Mouse (Mus musculus) intestine, embryonic 14.5 days (tissue): Measurements from ENCODE around the gene Zfp672. TPM values are rescaled to one million over a fixed set of nuclear protein-coding genes. Genes with fewer than 3 reads are reported as not detected.
"Not testable (repeated sequence)": the region's sequence is repeated elsewhere in the genome, so short reads cannot be mapped to it uniquely, and the experiment has no call there.

Source experiments
- ATAC-seq: fragments of 200-750 bp; cut with Nextera tagmentation; replicated peaks from 2 replicates; pipeline ENCODE4 v1.8.0; 2017; ENCODE audit warnings: low read depth, moderate number of reproducible peaks, moderate TSS enrichment, moderate library complexity; ENCODE audit not compliant: low FRiP score, low TSS enrichment
- DNase-seq: peaks from one replicate; pipeline ENCODE4 v3.0.0-alpha.2; 2018; ENCODE audit warnings: low spot score
- H3K27ac ChIP-seq: fragments of 300-500 bp; sonication (generic); 2 replicates; pipeline ENCODE4 v1.5.1; 2014; ENCODE audit warnings: low read depth, mild to moderate bottlenecking, control low read depth
- H3K27me3 ChIP-seq: fragments of 300-500 bp; sonication (generic); replicated peaks from 2 replicates; pipeline ENCODE4 v1.6.1; 2014; ENCODE audit warnings: low read length, control low read depth; ENCODE audit not compliant: control insufficient read depth, insufficient read depth
- H3K36me3 ChIP-seq: fragments of 300-500 bp; sonication (generic); 2 replicates; pipeline ENCODE4 v1.6.1; 2014; ENCODE audit warnings: low read length, control low read depth; ENCODE audit not compliant: control insufficient read depth, insufficient read depth
- H3K4me1 ChIP-seq: fragments of 300-500 bp; sonication (generic); replicated peaks from 2 replicates; pipeline ENCODE4 v1.6.1; 2014; ENCODE audit warnings: low read length, control low read depth, mixed read lengths; ENCODE audit not compliant: control insufficient read depth, insufficient read depth
- H3K4me2 ChIP-seq: fragments of 300-500 bp; sonication (generic); 2 replicates; pipeline ENCODE4 v1.6.1; 2014; ENCODE audit warnings: low read length
- H3K4me3 ChIP-seq: fragments of 300-500 bp; sonication (generic); 2 replicates; pipeline ENCODE4 v1.5.1; 2014; ENCODE audit warnings: low read depth, low read length, control low read depth, mixed read lengths
- H3K9ac ChIP-seq: fragments of 300-500 bp; sonication (generic); 2 replicates; pipeline ENCODE4 v1.6.1; 2014; ENCODE audit warnings: mild to moderate bottlenecking, low read length
- H3K9me3 ChIP-seq: fragments of 300-500 bp; sonication (generic); 2 replicates; pipeline ENCODE4 v1.6.1; 2016; ENCODE audit warnings: low read length, control low read depth; ENCODE audit not compliant: control insufficient read depth
- whole genome bisulfite sequencing: fragments of 180-500 bp; shearing (Covaris S2); extraction: QIAGEN DNeasy Blood & Tissue Kit; methylation state at CpG from one replicate; pipeline ENCODE4 v1.1.7; 2014; 5-methylcytosine and 5-hydroxymethylcytosine counted together
- polyA plus RNA-seq: library from polyadenylated mRNA; unstranded; fragments of >200 nt; fragmentation: Nextera tagmentation; extraction: Ambion mirVana; gene quantifications from 2 replicates; pipeline ENCODE4 v1.2.1, GENCODE M21; 2014

Zfp672 gene
- polyA plus RNA-seq, 1 experiment from 2014 or later: 45.9 TPM

- not testable (repeated sequence) for H3K4me3 ChIP-seq, H3K36me3 ChIP-seq, DNase-seq, H3K27ac ChIP-seq, H3K4me2 ChIP-seq, H3K9ac ChIP-seq, H3K9me3 ChIP-seq, H3K27me3 ChIP-seq, ATAC-seq
- WGBS: 91% methylated on average over 8 of the region's 8 CpGs
- peaks cover 16% of the 10 kb centered on the region for H3K4me1 ChIP-seq
These were observed 24.8 kb downstream of the Zfp672 start for GRCm38 (mm10) chr11:58305299-58305698.

GRCm38 (mm10) chr11:58303594-58303993 is 26.5 kb downstream of the Zfp672 start:
- peaks cover 16% of the 10 kb centered on the region for H3K4me1 ChIP-seq
- H3K9ac ChIP-seq: no peak overlapping the region
- H3K9me3 ChIP-seq: no peaks in the 10 kb centered on the region
- WGBS: 24% methylated on average over 7 of the region's 7 CpGs
- ATAC-seq (no peak), DNase-seq (no peak)
- H3K36me3 ChIP-seq: no peaks in the 10 kb centered on the region
- H3K4me2 ChIP-seq: peak overlapping the region; percentile 67
- H3K4me3 ChIP-seq: 0 out of 2 replicates have a peak overlapping the region, but pooled peaks have one; percentile 51
- no peak overlapping the region for H3K27ac ChIP-seq
- H3K27me3 ChIP-seq: no peaks in the 10 kb centered on the region

DNA sequence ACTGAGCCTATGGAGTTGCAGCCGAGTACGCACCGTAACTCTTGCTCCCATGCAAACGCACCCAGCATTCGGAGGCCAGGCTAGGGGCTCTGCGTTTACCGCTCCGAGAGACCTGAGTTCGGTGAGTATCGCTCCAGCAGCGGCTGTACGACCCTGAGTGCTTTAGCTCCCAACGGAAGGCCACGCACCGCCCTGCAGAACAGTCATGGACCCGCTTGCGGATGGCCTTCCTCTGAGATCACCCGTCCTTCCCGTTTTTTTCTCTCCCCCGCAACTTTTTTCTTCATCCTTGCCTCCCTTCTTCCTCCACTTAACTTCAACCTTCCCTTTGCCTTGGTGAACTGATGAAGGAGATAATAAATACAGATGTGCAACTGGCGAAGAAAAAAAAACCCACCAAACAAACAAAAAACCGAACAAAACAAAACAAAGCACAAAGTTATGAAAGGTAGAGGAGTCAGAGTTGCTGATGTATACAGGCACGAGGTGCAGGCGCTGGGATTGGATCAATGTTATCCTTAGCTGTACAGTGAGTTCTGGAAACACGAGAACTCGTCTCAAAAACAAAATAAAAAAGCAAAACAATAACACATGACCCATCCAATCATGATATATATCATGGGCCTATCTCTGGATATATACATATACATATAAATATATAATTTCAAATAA is 27.2 kb downstream of the Zfp672 start:
- Histone ChIP-seq H3K9me3 (no peaks in the 10 kb centered on the region), H3K4me3 (peak overlapping the region; percentile 51), H3K4me2 (peak overlapping the region; percentile 67), H3K4me1 (peaks cover 16% of the 10 kb centered on the region), H3K27me3 (no peaks in the 10 kb centered on the region), H3K27ac (peak overlapping the region; percentile 82), H3K36me3 (no peaks in the 10 kb centered on the region), H3K9ac (peak overlapping the region; percentile 71)
- DNase-seq: no peak
- ATAC-seq: peak; percentile 48
- WGBS: under 1% methylated on average over 26 of the region's 26 CpGs

- WGBS: 0% methylated on average over 36 of the region's 36 CpGs
- Histone ChIP-seq H3K27me3 (no peaks in the 10 kb centered on the region), H3K36me3 (no peaks in the 10 kb centered on the region), H3K4me1 (peaks cover 16% of the 10 kb centered on the region), H3K9me3 (no peaks in the 10 kb centered on the region), H3K9ac (peak overlapping the region; percentile 71), H3K4me2 (peak overlapping the region; percentile 67), H3K27ac (peak overlapping the region; percentile 82), H3K4me3 (peak overlapping the region; percentile 51)
- DNase-seq: peak; percentile 100
- ATAC-seq: peak; percentile 95
These were observed 28.0 kb downstream of the Zfp672 start for GRCm38 (mm10) chr11:58301837-58302754.

- peak overlapping the region; percentile 51 for H3K4me3 ChIP-seq
- H3K9ac ChIP-seq: no peak overlapping the region
- ATAC-seq (no peak), DNase-seq (peak; percentile 92)
- H3K4me2 ChIP-seq: peak overlapping the region; percentile 67
- peaks cover 10% of the 10 kb centered on the region for H3K4me1 ChIP-seq
- H3K9me3 ChIP-seq: no peaks in the 10 kb centered on the region
- no peaks in the 10 kb centered on the region for H3K27me3 ChIP-seq
- H3K36me3 ChIP-seq: no peaks in the 10 kb centered on the region
- H3K27ac ChIP-seq: no peak overlapping the region
- WGBS: 17% methylated on average over 13 of the region's 13 CpGs
These were observed 29.1 kb downstream of the Zfp672 start for GRCm38 (mm10) chr11:58301057-58301456.

DNA sequence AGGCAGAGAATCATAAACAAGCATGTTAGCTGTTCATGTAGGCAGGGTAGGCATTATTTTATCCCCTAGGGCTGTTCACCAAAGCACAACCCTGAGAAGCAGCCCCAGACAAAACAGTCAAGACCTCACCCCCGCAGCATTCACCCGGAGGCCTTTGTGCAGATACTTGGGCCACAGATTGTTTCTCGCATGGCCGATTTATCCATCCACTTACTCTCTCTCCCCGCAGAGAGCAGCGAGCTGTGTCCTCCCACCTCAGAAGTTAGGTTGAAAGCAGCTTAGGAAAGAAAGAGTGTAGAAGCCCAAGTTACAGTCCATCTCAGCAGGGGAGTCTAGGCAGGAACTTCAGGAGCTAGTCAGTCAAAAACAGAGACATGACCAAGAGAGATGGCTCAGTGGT is 32.7 kb downstream of the Zfp672 start:
- no peak for ATAC-seq
- WGBS: 88% methylated on average over 6 of the region's 6 CpGs

DNA sequence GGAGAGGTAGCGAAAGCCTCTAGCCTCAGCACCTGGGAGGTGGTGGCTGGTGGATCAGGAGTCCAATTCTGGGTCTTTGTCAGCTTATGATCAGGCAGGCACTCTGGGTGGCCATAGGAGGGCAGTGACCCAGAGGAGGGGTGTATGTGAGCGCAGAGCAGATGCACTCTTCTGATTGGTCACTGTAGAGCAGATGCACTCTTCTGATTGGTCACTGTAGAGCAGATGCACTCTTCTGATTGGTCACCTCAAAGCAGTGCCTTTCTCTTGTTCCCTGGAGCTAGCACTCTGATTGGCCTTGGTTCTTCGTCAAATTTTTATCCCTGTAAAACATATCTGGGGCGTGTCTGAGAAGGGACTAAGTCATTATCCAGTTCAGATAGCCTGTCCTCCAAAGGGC is 37.3 kb downstream of the Zfp672 start:
- Histone ChIP-seq H3K36me3 (no peaks in the 10 kb centered on the region), H3K4me1 (no peaks in the 10 kb centered on the region), H3K9ac (no peak overlapping the region), H3K27me3 (no peaks in the 10 kb centered on the region), H3K4me2 (no peak overlapping the region), H3K4me3 (no peak overlapping the region), H3K9me3 (0 out of 2 replicates have a peak, but pooled peaks cover 2% of the 10 kb centered on the region), H3K27ac (no peak overlapping the region)
- DNase-seq: no peak
- no peak for ATAC-seq
- 56% methylated on average over 4 of the region's 4 CpGs for WGBS

More for the DNA sequence above, 32.7 kb downstream of the Zfp672 start:
- H3K4me1 ChIP-seq: peaks cover 4% of the 10 kb centered on the region; the same call in 1 of the 2 replicates
- no peak overlapping the region for H3K27ac ChIP-seq
- H3K4me3 ChIP-seq: no peak overlapping the region
- H3K9me3 ChIP-seq: 0 out of 2 replicates have a peak, but pooled peaks cover 2% of the 10 kb centered on the region
- no peak for DNase-seq
- H3K4me2 ChIP-seq: no peak overlapping the region
- no peak overlapping the region for H3K9ac ChIP-seq
- no peaks in the 10 kb centered on the region for H3K36me3 ChIP-seq
- no peaks in the 10 kb centered on the region for H3K27me3 ChIP-seq

DNA sequence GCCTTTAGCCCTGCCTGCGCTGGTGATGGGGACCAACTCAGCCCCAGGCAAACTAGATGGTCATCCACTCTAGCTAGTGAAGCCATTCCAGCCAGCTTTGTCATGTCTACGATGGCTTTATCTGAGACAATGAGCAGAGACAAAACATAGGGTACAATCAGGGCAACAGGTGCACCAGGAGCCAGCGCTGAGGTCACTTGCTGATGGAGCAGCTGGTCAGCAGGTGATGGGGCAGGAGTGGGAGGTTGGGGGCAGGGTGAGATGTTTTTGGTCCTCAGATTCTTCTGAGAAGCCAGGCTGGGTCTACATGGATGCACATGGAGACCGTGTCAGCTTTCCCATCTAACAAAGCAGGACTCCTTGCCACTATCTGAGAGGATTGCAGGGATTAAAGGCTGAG is 39.3 kb downstream of the Zfp672 start:
- H3K4me2 ChIP-seq: no peak overlapping the region
- 89% methylated on average over 4 of the region's 4 CpGs for WGBS
- no peak overlapping the region for H3K4me3 ChIP-seq
- no peak overlapping the region for H3K27ac ChIP-seq
- H3K27me3 ChIP-seq: no peaks in the 10 kb centered on the region
- 0 out of 2 replicates have a peak, but pooled peaks cover 2% of the 10 kb centered on the region for H3K9me3 ChIP-seq
- no peaks in the 10 kb centered on the region for H3K36me3 ChIP-seq
- H3K9ac ChIP-seq: no peak overlapping the region
- no peak for DNase-seq
- H3K4me1 ChIP-seq: no peaks in the 10 kb centered on the region
- no peak for ATAC-seq
